Mouse (Mus musculus) lung, postnatal 0 days (tissue): ENCODE data around the gene Mrps35.

ENCODE experiments used
- CTCF ChIP-seq: IDR thresholded peaks from 2 replicates; pipeline ENCODE4 v1.5.1; 2016; ENCODE audit warnings: antibody characterized with exemption, mild to moderate bottlenecking
- EP300 ChIP-seq: IDR thresholded peaks from 2 replicates; pipeline ENCODE4 v1.6.1; 2016; ENCODE audit warnings: antibody characterized with exemption, mild to moderate bottlenecking, control low read depth

DNA sequence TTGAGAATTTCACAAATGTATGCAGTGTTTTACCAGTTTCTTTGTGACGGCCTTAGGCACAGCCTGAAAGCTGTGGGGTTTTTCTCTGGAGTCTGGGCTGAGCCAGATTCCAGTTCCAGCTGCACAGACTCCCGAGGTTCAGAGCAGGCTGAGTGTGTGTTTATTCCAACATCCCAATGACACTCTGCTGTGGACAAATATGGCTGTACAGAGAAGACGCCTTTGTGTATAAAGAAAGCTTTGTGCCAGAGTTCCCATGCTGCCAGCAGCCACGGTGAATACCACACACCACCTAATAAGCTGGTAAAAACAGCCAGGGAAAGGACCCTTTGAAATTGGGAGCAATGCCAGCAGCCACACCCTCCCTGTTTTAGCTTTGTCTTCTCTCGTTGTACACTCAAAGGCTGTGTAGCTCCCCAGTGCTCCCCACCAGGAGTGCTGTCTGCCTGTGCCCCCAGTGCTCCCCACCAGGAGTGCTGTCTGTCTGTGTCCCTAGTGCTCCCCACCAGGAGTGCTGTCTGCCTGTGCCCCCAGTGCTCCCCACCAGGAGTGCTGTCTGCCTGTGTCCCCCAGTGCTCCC is 33.3 kb downstream of the Mrps35 start:
- TF ChIP-seq CTCF (peak; percentile 24; the same call in 1 of the 2 replicates), EP300 (no peak)
